Mouse (Mus musculus) megakaryocyte, embryonic 14.5 days (primary cell): ENCODE data around the gene Cul7.

Experiments used
- FLI1 ChIP-seq: IDR thresholded peaks from 2 replicates; pipeline ENCODE4 v1.6.1; 2012; ENCODE audit warnings: low read length, inconsistent platforms, mixed read lengths
- GATA1 ChIP-seq: IDR thresholded peaks from 3 replicates; pipeline ENCODE4 v1.6.1; 2012; ENCODE audit warnings: mixed read lengths, low read length, inconsistent platforms, borderline replicate concordance

- no peak for TF ChIP-seq GATA1
- peak; percentile 94 for TF ChIP-seq FLI1
Measured at GRCm38 (mm10) chr17:46710959-46711597, 60.9 kb downstream of the Cul7 start, which contains the start of gene Pex6.
